Mouse (Mus musculus) embryonic facial prominence, embryonic 15.5 days (tissue): Measurements from ENCODE around the gene Kcnq4. TPM values are rescaled to one million over a fixed set of nuclear protein-coding genes. Genes with fewer than 3 reads are reported as not detected.

Experiments
- ATAC-seq: fragments of 200-750 bp; cut with Nextera tagmentation; 2 replicates; pipeline ENCODE4 v1.8.0; 2017; ENCODE audit warnings: low read depth, moderate TSS enrichment; ENCODE audit not compliant: insufficient number of reproducible peaks, low FRiP score, low TSS enrichment
- H3K27ac ChIP-seq: fragments of 300-500 bp; sonication (generic); replicated peaks from 2 replicates; pipeline ENCODE4 v1.5.1; 2015; ENCODE audit warnings: mild to moderate bottlenecking, inconsistent platforms
- H3K27me3 ChIP-seq: fragments of 300-500 bp; sonication (generic); 2 replicates; pipeline ENCODE4 v1.6.1; 2015; ENCODE audit warnings: inconsistent platforms
- H3K36me3 ChIP-seq: fragments of 300-500 bp; sonication (generic); 2 replicates; pipeline ENCODE4 v1.6.1; 2015; ENCODE audit warnings: mild to moderate bottlenecking, inconsistent platforms
- H3K4me1 ChIP-seq: fragments of 300-500 bp; sonication (generic); 2 replicates; pipeline ENCODE4 v1.6.1; 2015; ENCODE audit warnings: inconsistent platforms
- H3K4me2 ChIP-seq: fragments of 300-500 bp; sonication (generic); replicated peaks from 2 replicates; pipeline ENCODE4 v1.6.1; 2015; ENCODE audit warnings: mild to moderate bottlenecking, inconsistent platforms
- H3K4me3 ChIP-seq: fragments of 300-500 bp; sonication (generic); replicated peaks from 2 replicates; pipeline ENCODE4 v1.5.1; 2015; ENCODE audit warnings: mild to moderate bottlenecking, inconsistent platforms
- H3K9ac ChIP-seq: fragments of 300-500 bp; sonication (generic); 2 replicates; pipeline ENCODE4 v1.6.1; 2015; ENCODE audit warnings: inconsistent platforms
- H3K9me3 ChIP-seq: fragments of 300-500 bp; sonication (generic); replicated peaks from 2 replicates; pipeline ENCODE4 v1.6.1; 2016; ENCODE audit warnings: inconsistent platforms
- WGBS: fragments of 180-500 bp; shearing (Covaris S2); methylation state at CpG from one replicate; pipeline ENCODE4 v1.1.7; 2015; 5-methylcytosine and 5-hydroxymethylcytosine counted together
- polyA plus RNA-seq: library from polyadenylated mRNA; unstranded; fragments of >200 nt; fragmentation: Nextera tagmentation; extraction: Ambion mirVana; gene quantifications from 2 replicates; pipeline ENCODE4 v1.2.1, GENCODE M21; 2015

Kcnq4 gene
- 5.1 and 5.5 TPM in 2 replicates for polyA plus RNA-seq

DNA sequence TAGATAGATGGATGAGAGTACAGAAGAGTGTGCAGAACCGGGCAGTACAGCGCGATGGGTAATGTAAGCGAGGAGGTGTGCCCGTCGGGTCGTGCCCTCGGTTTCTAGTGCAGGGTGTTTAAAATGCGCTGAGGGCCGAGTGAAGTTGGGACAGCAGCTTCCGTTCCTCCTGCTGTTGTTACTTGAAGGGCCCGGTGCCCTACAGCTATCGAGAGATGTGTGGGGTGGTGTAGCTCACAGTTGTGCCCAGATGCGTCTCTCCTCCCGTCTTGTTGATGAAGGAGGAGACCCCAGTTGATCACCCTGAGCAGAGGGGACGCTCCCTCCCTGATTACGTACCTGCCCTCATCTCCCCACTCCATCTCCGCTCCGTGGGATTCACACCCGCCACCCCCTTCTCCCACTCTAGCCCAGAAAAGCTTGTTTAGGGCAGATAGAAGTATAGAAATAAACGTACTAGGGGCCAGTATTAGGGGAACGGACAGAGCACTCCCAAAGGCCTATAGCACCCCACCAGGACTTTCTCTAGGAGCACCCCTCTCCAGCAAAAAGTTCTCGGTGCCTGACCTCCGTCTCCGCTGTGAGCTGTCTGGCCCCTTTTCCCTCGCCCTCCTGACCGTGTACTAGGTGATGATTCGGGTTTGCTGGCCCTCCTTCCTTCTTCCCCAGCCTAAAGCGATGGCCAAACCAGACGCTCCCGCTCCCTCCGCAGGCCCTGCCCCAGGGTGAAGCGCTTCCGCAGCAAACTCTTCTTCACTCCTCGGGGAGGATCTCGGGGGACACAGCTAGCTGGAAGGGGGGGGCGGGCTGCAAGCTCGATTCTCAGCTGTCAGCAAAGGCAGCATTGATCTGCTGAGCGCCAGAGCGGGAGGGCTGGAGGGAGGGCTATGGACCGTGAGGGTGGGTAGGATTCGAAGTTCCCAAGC lies at the start of gene Kcnq4:
Gene Kcnq4, minus strand, starts transcription at position 672 of the 926 bp plus-strand sequence.
- H3K4me1 ChIP-seq, result peaks cover 24% of the 10 kb centered on the region; the same call in 1 of the 2 replicates
- WGBS, result 4% methylated on average over 42 of the region's 42 CpGs
- no peak for ATAC-seq

GRCm38 (mm10) chr4:120796687-120797086 lies 48.3 kb upstream of the Kcnq4 start:
- Histone ChIP-seq H3K27me3 (no peaks in the 10 kb centered on the region), H3K27ac (no peak overlapping the region), H3K36me3 (no peaks in the 10 kb centered on the region), H3K4me3 (no peak overlapping the region), H3K9ac (no peak overlapping the region), H3K4me1 (peaks cover 6% of the 10 kb centered on the region), H3K9me3 (no peaks in the 10 kb centered on the region), H3K4me2 (no peak overlapping the region)
- WGBS, result 83% methylated on average over 2 of the region's 2 CpGs
- no peak for ATAC-seq

More for the DNA sequence above, at the start of gene Kcnq4:
- no peaks in the 10 kb centered on the region for H3K9me3 ChIP-seq
- no peaks in the 10 kb centered on the region for H3K36me3 ChIP-seq
- H3K4me3 ChIP-seq, result peak within 1 kb of the TSS; percentile 67
- peaks cover 70% of the 10 kb centered on the region for H3K27me3 ChIP-seq
- no peak within 1 kb of the TSS for H3K27ac ChIP-seq
- no peak within 1 kb of the TSS for H3K9ac ChIP-seq
- peak within 1 kb of the TSS; percentile 100 for H3K4me2 ChIP-seq

GRCm38 (mm10) chr4:120795646-120796045 lies 47.2 kb upstream of the Kcnq4 start:
- Histone ChIP-seq H3K4me3 (no peak overlapping the region), H3K4me1 (no peaks in the 10 kb centered on the region), H3K27me3 (no peaks in the 10 kb centered on the region), H3K4me2 (no peak overlapping the region), H3K27ac (no peak overlapping the region), H3K36me3 (0 out of 2 replicates have a peak, but pooled peaks cover 2% of the 10 kb centered on the region), H3K9ac (no peak overlapping the region), H3K9me3 (no peaks in the 10 kb centered on the region)
- 76% methylated on average over 1 of the region's 1 CpGs for WGBS
- no peak for ATAC-seq

- H3K27me3 ChIP-seq, result no peaks in the 10 kb centered on the region
- 76% methylated on average over 2 of the region's 2 CpGs for WGBS
- no peak for ATAC-seq
- no peak overlapping the region for H3K4me2 ChIP-seq
- no peaks in the 10 kb centered on the region for H3K4me1 ChIP-seq
- H3K4me3 ChIP-seq, result no peak overlapping the region
- H3K9ac ChIP-seq, result no peak overlapping the region
- H3K9me3 ChIP-seq, result no peaks in the 10 kb centered on the region
- H3K36me3 ChIP-seq, result peaks cover 13% of the 10 kb centered on the region
- H3K27ac ChIP-seq, result no peak overlapping the region
Observed at GRCm38 (mm10) chr4:120792918-120793317, 44.5 kb upstream of the Kcnq4 start.

DNA sequence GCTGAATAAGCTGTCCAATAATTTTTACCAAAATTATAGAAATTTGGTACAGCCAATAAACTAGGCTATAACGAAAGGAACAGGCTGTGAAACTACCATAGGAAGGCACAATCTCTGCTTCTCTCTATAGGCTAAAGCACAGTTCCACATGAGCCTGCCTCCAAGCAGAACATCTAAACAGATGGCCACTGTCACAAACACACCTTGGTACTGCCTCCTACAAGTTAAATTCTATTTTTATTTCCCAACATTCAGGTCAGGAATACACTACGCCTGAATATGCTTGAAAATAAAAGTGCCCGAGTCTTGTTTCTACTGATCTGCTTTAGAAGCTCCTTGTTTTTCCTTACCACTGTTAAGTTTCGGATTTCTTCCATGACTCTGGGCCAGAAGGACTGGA lies 41.6 kb upstream of the Kcnq4 start:
- no peaks in the 10 kb centered on the region for H3K27me3 ChIP-seq
- H3K36me3 ChIP-seq, result peaks cover 28% of the 10 kb centered on the region
- no peak overlapping the region for H3K27ac ChIP-seq
- ATAC-seq, result no peak
- H3K9me3 ChIP-seq, result no peaks in the 10 kb centered on the region
- 89% methylated on average over 4 of the region's 4 CpGs for WGBS
- no peak overlapping the region for H3K4me3 ChIP-seq
- no peaks in the 10 kb centered on the region for H3K4me1 ChIP-seq
- no peak overlapping the region for H3K4me2 ChIP-seq
- no peak overlapping the region for H3K9ac ChIP-seq

- no peak overlapping the region for H3K27ac ChIP-seq
- WGBS, result 43% methylated on average over 5 of the region's 5 CpGs
- no peak overlapping the region for H3K4me3 ChIP-seq
- peaks cover 36% of the 10 kb centered on the region for H3K36me3 ChIP-seq
- H3K27me3 ChIP-seq, result peaks cover 11% of the 10 kb centered on the region; the same call in 1 of the 2 replicates
- no peak overlapping the region for H3K4me2 ChIP-seq
- no peaks in the 10 kb centered on the region for H3K4me1 ChIP-seq
- no peaks in the 10 kb centered on the region for H3K9me3 ChIP-seq
- ATAC-seq, result no peak
- H3K9ac ChIP-seq, result no peak overlapping the region
Observed at GRCm38 (mm10) chr4:120755801-120756200, 7.4 kb upstream of the Kcnq4 start.

DNA sequence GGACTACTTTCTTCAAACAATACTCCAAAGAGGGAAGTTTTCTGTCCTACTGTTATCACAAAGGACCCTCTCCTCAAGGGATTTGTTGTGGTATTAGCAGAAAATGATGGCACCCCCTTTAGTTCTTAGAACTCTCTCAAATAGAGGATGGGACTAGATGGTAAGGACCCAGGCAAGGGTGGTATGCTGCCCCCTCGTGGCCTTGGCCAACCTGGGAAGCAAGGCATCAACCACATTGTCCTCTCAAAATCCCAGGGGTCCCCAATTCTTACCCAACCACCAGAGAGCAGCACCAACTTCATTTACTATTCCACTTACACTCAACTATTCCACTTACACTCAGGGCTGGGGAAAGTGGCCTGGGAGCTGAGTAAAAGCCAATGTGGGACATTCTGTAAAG lies 6.9 kb upstream of the Kcnq4 start:
- Histone ChIP-seq H3K36me3 (peaks cover 31% of the 10 kb centered on the region), H3K9me3 (no peaks in the 10 kb centered on the region), H3K27me3 (peaks cover 14% of the 10 kb centered on the region), H3K4me2 (no peak overlapping the region), H3K27ac (no peak overlapping the region), H3K9ac (no peak overlapping the region), H3K4me1 (no peaks in the 10 kb centered on the region), H3K4me3 (no peak overlapping the region)
- WGBS, result 0% methylated on average over 1 of the region's 1 CpGs
- ATAC-seq, result no peak

DNA sequence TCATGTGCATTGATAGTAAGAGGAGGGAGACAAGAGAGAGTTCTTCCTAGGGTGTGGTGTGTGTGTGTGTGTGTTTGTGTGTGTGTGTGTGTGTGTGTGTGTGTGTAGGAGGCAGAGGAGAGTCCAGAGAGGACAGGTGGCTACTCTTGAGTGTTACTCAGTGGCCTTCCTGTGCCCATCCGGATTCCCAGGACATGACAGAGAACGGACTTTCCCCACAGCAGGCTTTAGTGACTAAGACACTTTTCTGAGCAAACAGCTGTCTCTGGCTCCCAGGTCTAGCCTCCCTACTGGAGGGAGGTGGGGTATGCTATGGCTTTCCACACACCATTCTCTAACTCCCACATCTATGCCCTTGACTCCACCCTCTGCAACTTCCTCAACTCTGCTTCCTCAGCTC lies 1.2 kb upstream of the Kcnq4 start:
- Histone ChIP-seq H3K4me3 (no peak overlapping the region), H3K36me3 (no peaks in the 10 kb centered on the region), H3K9me3 (no peaks in the 10 kb centered on the region), H3K4me1 (peaks cover 24% of the 10 kb centered on the region; the same call in 1 of the 2 replicates), H3K9ac (no peak overlapping the region), H3K4me2 (no peak overlapping the region), H3K27ac (no peak overlapping the region), H3K27me3 (peaks cover 67% of the 10 kb centered on the region)
- no peak for ATAC-seq
- 23% methylated on average over 2 of the region's 2 CpGs for WGBS

DNA sequence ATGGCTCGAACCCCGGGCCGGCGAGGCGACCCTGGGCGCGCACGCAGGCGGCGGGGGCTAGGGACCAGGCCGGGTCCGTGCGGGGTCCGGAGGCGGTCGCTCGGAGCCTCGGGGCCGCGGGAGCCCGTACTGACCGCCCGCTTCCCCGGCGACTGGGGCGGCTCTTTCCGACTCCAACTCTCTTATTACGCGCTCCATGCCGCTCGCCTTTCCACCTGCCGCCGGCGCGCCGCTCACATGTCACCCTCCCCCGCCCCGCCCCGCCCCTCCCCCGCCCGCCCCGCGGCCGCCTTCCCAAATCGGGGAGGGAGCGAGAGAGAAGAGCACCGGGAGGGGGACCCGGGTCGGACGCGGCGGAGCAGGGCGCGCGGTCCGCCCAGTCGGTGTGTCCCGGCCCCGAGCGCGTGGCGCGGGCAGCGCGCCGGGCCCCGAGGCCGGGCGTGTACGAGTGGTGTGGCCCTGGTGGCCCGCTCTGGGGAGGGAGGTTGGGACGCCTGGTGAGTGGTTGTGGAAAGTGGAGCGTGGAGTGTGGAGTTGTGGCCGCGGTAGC lies 1.1 kb downstream of the Kcnq4 start:
- WGBS, result 0% methylated on average over 33 of the region's 75 CpGs
- Histone ChIP-seq H3K4me2 (peak overlapping the region; percentile 100), H3K27me3 (peaks cover 70% of the 10 kb centered on the region), H3K36me3 (no peaks in the 10 kb centered on the region), H3K9ac (peak overlapping the region; percentile 29), H3K4me3 (peak overlapping the region; percentile 67), H3K4me1 (peaks cover 24% of the 10 kb centered on the region; the same call in 1 of the 2 replicates), H3K9me3 (no peaks in the 10 kb centered on the region), H3K27ac (no peak overlapping the region)
- 0 out of 2 replicates have a peak, but pooled peaks have one; percentile 8 for ATAC-seq

GRCm38 (mm10) chr4:120746552-120747150 lies 1.8 kb downstream of the Kcnq4 start:
- no peaks in the 10 kb centered on the region for H3K36me3 ChIP-seq
- H3K9ac ChIP-seq, result peak overlapping the region; percentile 29
- no peaks in the 10 kb centered on the region for H3K9me3 ChIP-seq
- peak overlapping the region; percentile 100 for H3K4me2 ChIP-seq
- peaks cover 67% of the 10 kb centered on the region for H3K27me3 ChIP-seq
- ATAC-seq, result 0 out of 2 replicates have a peak, but pooled peaks have one; percentile 26
- no peak overlapping the region for H3K27ac ChIP-seq
- WGBS, result 4% methylated on average over 47 of the region's 53 CpGs
- peak overlapping the region; percentile 67 for H3K4me3 ChIP-seq
- H3K4me1 ChIP-seq, result peaks cover 24% of the 10 kb centered on the region; the same call in 1 of the 2 replicates
